Mouse (Mus musculus) MEL (cell line): ENCODE measurements at regions not wholly inside any gene's neighbourhood (a gene's known extent, or its start where the extent isn't known, plus 50 kb on each side); places are given as distances from the start of the nearest gene placed in this dataset.
"Not testable (repeated sequence)": the region's sequence is repeated elsewhere in the genome, so short reads cannot be mapped to it uniquely, and the experiment has no call there.

Source experiments
- DNase-seq: peaks from one replicate; pipeline ENCODE4 v3.0.0; 2011; ENCODE audit warnings: low read depth, low spot score
- H3K27ac ChIP-seq: 2 replicates; pipeline ENCODE4 v1.5.1; 2012; ENCODE audit warnings: low read depth, mild to moderate bottlenecking, control low read depth, low read length, moderate library complexity; ENCODE audit not compliant: control insufficient read depth
- H3K27me3 ChIP-seq, 2 experiments: fragments of 150-350 bp in 1 of 2; sonication (generic) in 1 of 2; 2 replicates each; pipeline ENCODE4 v1.6.1; 2012; ENCODE audit warnings: low read length in 2 of 2, mild to moderate bottlenecking in 2 of 2, improper control_type of control experiment in 1 of 2, moderate library complexity in 1 of 2; ENCODE audit not compliant: insufficient read depth in 2 of 2, control insufficient read depth in 1 of 2
- H3K36me3 ChIP-seq, 2 experiments: 2 replicates each; pipeline ENCODE4 v1.6.1; 2012 to 2014; ENCODE audit warnings: low read length in 2 of 2, improper control_type of control experiment in 1 of 2, inconsistent platforms in 1 of 2, mild to moderate bottlenecking in 1 of 2; ENCODE audit not compliant: insufficient read depth in 2 of 2, control insufficient read depth in 1 of 2
- H3K4me1 ChIP-seq, 2 experiments: fragments of 150-350 bp in 1 of 2; sonication (generic) in 1 of 2; 2 replicates each; pipeline ENCODE4 v1.6.1; 2012; ENCODE audit warnings: low read length in 2 of 2, improper control_type of control experiment in 1 of 2, mild to moderate bottlenecking in 1 of 2; ENCODE audit not compliant: insufficient read depth in 2 of 2, control insufficient read depth in 1 of 2
- H3K4me3 ChIP-seq, 2 experiments: fragments of 150-350 bp in 1 of 2; sonication (generic) in 1 of 2; 2 replicates each; pipeline ENCODE4 v1.5.1; 2012; ENCODE audit warnings: low read depth in 2 of 2, low read length in 2 of 2, mild to moderate bottlenecking in 2 of 2, moderate library complexity in 2 of 2, control low read depth in 1 of 2, improper control_type of control experiment in 1 of 2; ENCODE audit not compliant: control insufficient read depth in 1 of 2, insufficient read depth in 1 of 2
- H3K79me2 ChIP-seq: 2 replicates; pipeline ENCODE4 v1.6.1; 2012; ENCODE audit warnings: mild to moderate bottlenecking, low read length, moderate library complexity; ENCODE audit not compliant: control insufficient read depth, poor library complexity, insufficient read depth
- H3K9ac ChIP-seq: 2 replicates; pipeline ENCODE4 v1.6.1; 2012; ENCODE audit warnings: low read depth, mild to moderate bottlenecking, control low read depth, low read length, moderate library complexity; ENCODE audit not compliant: control insufficient read depth, poor library complexity, severe bottlenecking
- H3K9me3 ChIP-seq: fragments of 150-350 bp; sonication (generic); replicated peaks from 2 replicates; pipeline ENCODE4 v1.6.1; 2012; ENCODE audit warnings: mild to moderate bottlenecking, low read length, improper control_type of control experiment, moderate library complexity; ENCODE audit not compliant: insufficient read depth
- CHD1 ChIP-seq: IDR thresholded peaks from 2 replicates; pipeline ENCODE4 v1.6.1; 2012; ENCODE audit warnings: low read depth, mild to moderate bottlenecking, inconsistent platforms, low read length, improper control_type of control experiment
- CHD2 ChIP-seq: IDR thresholded peaks from 2 replicates; pipeline ENCODE4 v1.6.1; 2011; ENCODE audit warnings: low read length, improper control_type of control experiment
- ELF1 ChIP-seq: IDR thresholded peaks from 2 replicates; pipeline ENCODE4 v1.6.1; 2014; ENCODE audit warnings: low read depth, mild to moderate bottlenecking, inconsistent platforms, low read length, improper control_type of control experiment, moderate library complexity
- HCFC1 ChIP-seq: IDR thresholded peaks from 2 replicates; pipeline ENCODE4 v1.6.1; 2012; ENCODE audit warnings: low read depth, mild to moderate bottlenecking, inconsistent platforms, low read length, improper control_type of control experiment, moderate library complexity
- JUND ChIP-seq: IDR thresholded peaks from 2 replicates; pipeline ENCODE4 v1.6.1; 2011; ENCODE audit warnings: low read depth, mild to moderate bottlenecking, improper control_type of control experiment, low read length
- KAT2A ChIP-seq: conservative IDR thresholded peaks from 2 replicates; pipeline ENCODE4 v1.6.1; 2012; ENCODE audit warnings: low read depth, low read length, improper control_type of control experiment, inconsistent platforms
- MAX ChIP-seq: IDR thresholded peaks from 2 replicates; pipeline ENCODE4 v1.6.1; 2011; ENCODE audit warnings: low read length, improper control_type of control experiment
- NRF1 ChIP-seq: IDR thresholded peaks from 2 replicates; pipeline ENCODE4 v1.6.1; 2014; ENCODE audit warnings: low read depth, mild to moderate bottlenecking, inconsistent platforms, low read length, improper control_type of control experiment, moderate library complexity; ENCODE audit not compliant: poor library complexity, insufficient read depth, severe bottlenecking
- SIN3A ChIP-seq: IDR thresholded peaks from 2 replicates; pipeline ENCODE4 v1.6.1; 2012; ENCODE audit warnings: low read length, improper control_type of control experiment, inconsistent platforms
- TAL1 ChIP-seq: IDR thresholded peaks from 2 replicates; pipeline ENCODE4 v1.6.1; 2012; ENCODE audit warnings: mild to moderate bottlenecking, inconsistent platforms, low read length, moderate library complexity, mixed read lengths
- TBP ChIP-seq: IDR thresholded peaks from 2 replicates; pipeline ENCODE4 v1.8.0; 2011; ENCODE audit warnings: low read depth, low read length, improper control_type of control experiment
- UBTF ChIP-seq: IDR thresholded peaks from 2 replicates; pipeline ENCODE4 v1.6.1; 2012; ENCODE audit warnings: low read depth, mild to moderate bottlenecking, inconsistent platforms, low read length, improper control_type of control experiment, moderate library complexity, borderline replicate concordance; ENCODE audit not compliant: insufficient read depth
- USF2 ChIP-seq, 2 experiments: IDR thresholded peaks; 2 replicates each; pipeline ENCODE4 v1.6.1; 2011 to 2012; ENCODE audit warnings: improper control_type of control experiment in 2 of 2, low read length in 2 of 2, borderline replicate concordance in 1 of 2, inconsistent platforms in 1 of 2, low read depth in 1 of 2, mild to moderate bottlenecking in 1 of 2; ENCODE audit not compliant: insufficient read depth in 1 of 2
- ZMIZ1 ChIP-seq: IDR thresholded peaks from 2 replicates; pipeline ENCODE4 v1.6.1; 2012; ENCODE audit warnings: low read depth, mild to moderate bottlenecking, inconsistent platforms, low read length, improper control_type of control experiment, moderate library complexity
- ZNF384 ChIP-seq: IDR thresholded peaks from 2 replicates; pipeline ENCODE4 v1.6.1; 2012; ENCODE audit warnings: low read depth, mild to moderate bottlenecking, inconsistent platforms, low read length, improper control_type of control experiment

DNA sequence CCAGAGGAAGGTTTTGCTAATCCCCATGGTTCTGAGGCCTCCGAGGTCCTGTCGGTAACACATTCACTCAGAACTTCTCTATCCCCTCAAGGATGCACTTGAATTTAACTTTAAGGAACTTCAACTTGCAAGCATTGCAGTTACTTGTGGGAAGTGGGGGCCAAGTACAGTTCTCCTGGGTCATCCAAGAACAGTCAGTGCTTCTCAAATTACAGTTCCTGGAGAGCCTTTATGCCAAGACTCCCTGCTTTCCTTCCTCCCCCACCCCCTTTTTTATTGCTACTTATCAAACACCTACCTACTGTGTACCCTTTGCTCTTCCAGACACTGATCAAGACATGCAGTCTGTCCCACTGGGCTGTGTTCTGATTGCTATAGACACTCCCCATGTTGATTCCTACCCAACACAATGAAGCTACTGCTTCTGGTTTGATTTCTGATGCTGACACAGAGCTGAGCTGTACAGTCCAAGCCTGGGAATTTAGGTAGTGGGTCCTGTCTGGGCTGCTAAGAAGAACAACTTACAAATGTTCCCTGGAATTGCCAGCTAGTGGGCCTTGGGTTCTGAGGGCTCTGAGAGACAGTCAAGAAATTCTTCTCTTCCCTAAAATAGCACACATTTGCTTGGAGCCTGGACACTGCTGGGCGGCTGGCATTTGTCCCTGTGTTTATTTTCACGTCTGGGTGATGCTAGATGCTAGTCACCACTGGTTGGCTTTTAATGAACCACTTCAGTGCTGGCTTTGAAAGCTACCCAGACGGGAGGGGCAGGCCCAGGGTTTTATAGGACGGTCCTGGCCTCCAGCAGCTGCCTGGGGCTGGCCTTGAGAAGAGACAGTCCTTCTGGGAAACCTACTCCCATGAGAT, 120.7 kb downstream of the Bod1 start:
- DNase-seq = no peak
- Histone ChIP-seq H3K4me3 (no peak overlapping the region), H3K79me2 (no peaks in the 10 kb centered on the region), H3K9ac (no peak overlapping the region), H3K36me3 (no peaks in the 10 kb centered on the region), H3K4me1 (no peaks in the 10 kb centered on the region), H3K27me3 (peaks cover 0 to 2% of the 10 kb centered on the region in 2 experiments; a peak in 2 of 4 replicates), H3K27ac (no peak overlapping the region), H3K9me3 (no peaks in the 10 kb centered on the region)
- TF ChIP-seq CHD2 (no peak), JUND (no peak), TAL1 (no peak), ZMIZ1 (no peak), NRF1 (no peak), KAT2A (no peak), MAX (no peak), CHD1 (no peak)

DNA sequence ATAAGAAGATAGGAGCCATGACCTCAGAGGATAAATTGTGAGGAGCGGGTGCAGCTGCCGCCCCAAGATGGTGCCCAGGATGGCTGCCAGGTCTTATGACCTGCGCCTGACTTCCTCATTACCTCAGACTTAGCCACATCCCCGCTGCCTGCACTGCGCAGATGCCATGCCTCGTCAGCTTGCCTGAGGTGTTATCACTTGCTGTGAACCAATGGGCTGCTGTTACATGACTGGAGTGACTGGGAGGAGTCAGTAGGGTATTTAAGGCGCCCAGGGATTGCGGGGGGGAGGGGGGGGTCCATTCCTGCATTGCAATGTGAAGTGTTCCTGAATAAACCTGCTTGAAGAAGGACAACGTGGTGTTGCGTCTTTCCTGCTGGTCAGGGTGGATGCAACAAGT, 126.2 kb downstream of the Bod1 start:
- H3K4me3 ChIP-seq, H3K79me2 ChIP-seq, H3K27me3 ChIP-seq, H3K9me3 ChIP-seq, H3K27ac ChIP-seq, H3K4me1 ChIP-seq, H3K36me3 ChIP-seq, H3K9ac ChIP-seq: not testable (repeated sequence)
- DNase-seq = peak; percentile 13

DNA sequence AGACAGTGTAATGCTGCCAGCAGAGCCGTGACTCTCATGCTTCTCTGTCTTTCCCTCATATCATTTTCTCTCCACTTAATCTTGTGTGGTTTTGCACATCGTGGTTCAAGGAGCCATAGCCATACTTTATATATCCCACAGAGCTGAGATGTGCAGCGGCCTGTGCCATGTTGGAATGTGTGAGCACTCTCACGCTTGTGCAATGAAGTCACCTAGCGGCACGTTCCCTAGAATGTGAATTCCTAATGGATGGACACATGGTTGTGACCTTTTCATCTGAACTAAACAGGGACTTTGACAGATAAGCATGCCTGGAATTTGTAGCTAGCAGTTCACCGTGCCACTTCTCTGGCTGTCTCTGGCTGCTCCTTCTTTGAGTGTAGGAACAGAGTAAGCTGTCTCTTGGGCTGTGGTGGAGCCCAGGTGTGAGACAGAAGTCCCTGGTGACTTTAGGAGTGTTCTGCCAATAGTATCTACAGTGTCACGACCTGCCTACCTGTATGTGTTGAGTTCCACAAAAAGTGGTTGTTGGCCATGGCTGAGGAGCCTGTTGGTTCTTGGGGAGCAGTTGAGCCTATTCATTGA, 129.0 kb downstream of the Bod1 start:
- Histone ChIP-seq H3K9ac (no peak overlapping the region), H3K4me3 (no peak overlapping the region), H3K27me3 (no peaks in the 10 kb centered on the region), H3K79me2 (no peaks in the 10 kb centered on the region), H3K4me1 (no peaks in the 10 kb centered on the region), H3K27ac (no peak overlapping the region), H3K36me3 (no peaks in the 10 kb centered on the region), H3K9me3 (no peaks in the 10 kb centered on the region)
- DNase-seq = no peak
- TF ChIP-seq SIN3A = no peak
- no peak for TF ChIP-seq USF2 (IDR thresholded peaks at IDR 0.05; ENCODE audit: borderline replicate concordance in 1 of 2, insufficient read depth in 1 of 2, low read depth in 1 of 2, low read length in 2 of 2)
- TF ChIP-seq UBTF = no peak
- TF ChIP-seq ELF1 = no peak
- TF ChIP-seq KAT2A = no peak
- no peak for TF ChIP-seq HCFC1
- TF ChIP-seq TBP = no peak
- TF ChIP-seq ZNF384 = no peak
